Mouse (Mus musculus): ENCODE measurements around the gene H6pd. TPM values are rescaled to one million over a fixed set of nuclear protein-coding genes. Genes with fewer than 3 reads are reported as not detected.
A peak's percentile ranks its signal among the peaks of the same experiment; 100 is the strongest.

The H6pd gene
- polyA plus RNA-seq, 1 experiment from 2014 or later = 38.3 TPM

GRCm38 (mm10) chr4:149986671-149987417, 22.0 kb downstream of the H6pd start:
- no peak for ATAC-seq (ENCODE audit: low read depth)
- 74% methylated on average over 10 of the region's 10 CpGs for WGBS

GRCm38 (mm10) chr4:149983921-149984645, 24.7 kb downstream of the H6pd start:
- Histone ChIP-seq H3K9ac (ENCODE audit: low read length) (no peak overlapping the region), H3K4me2 (ENCODE audit: low read depth, low read length) (no peak overlapping the region), H3K27ac (ENCODE audit: low read length) (no peak overlapping the region), H3K4me3 (ENCODE audit: low read length) (no peak overlapping the region), H3K9me3 (ENCODE audit: control insufficient read depth, low read length) (no peaks in the 10 kb centered on the region), H3K27me3 (ENCODE audit: control insufficient read depth, insufficient read depth, low read depth, low read length) (no peaks in the 10 kb centered on the region), H3K36me3 (ENCODE audit: control insufficient read depth, insufficient read depth, low read length) (peaks cover 6% of the 10 kb centered on the region), H3K4me1 (replicated peaks; ENCODE audit: control insufficient read depth, insufficient read depth, low read length) (peaks cover 14% of the 10 kb centered on the region)
- WGBS = 88% methylated on average over 23 of the region's 23 CpGs
- ATAC-seq (ENCODE audit: low read depth) = no peak

More at GRCm38 (mm10) chr4:149986671-149987417, 22.0 kb downstream of the H6pd start:
- no peak overlapping the region for H3K4me2 ChIP-seq (ENCODE audit: low read depth, low read length)
- no peak overlapping the region for H3K9ac ChIP-seq (ENCODE audit: low read length)
- H3K27ac ChIP-seq (ENCODE audit: low read length) = no peak overlapping the region
- no peak overlapping the region for H3K4me3 ChIP-seq (ENCODE audit: low read length)
- H3K36me3 ChIP-seq (ENCODE audit: control insufficient read depth, insufficient read depth, low read length) = peaks cover 5% of the 10 kb centered on the region; the same call in 1 of the 2 replicates
- H3K27me3 ChIP-seq (ENCODE audit: control insufficient read depth, insufficient read depth, low read depth, low read length) = no peaks in the 10 kb centered on the region
- H3K9me3 ChIP-seq (ENCODE audit: control insufficient read depth, low read length) = no peaks in the 10 kb centered on the region
- peaks cover 33% of the 10 kb centered on the region for H3K4me1 ChIP-seq (replicated peaks; ENCODE audit: control insufficient read depth, insufficient read depth, low read length)

GRCm38 (mm10) chr4:149982154-149982553, 26.7 kb downstream of the H6pd start:
- no peaks in the 10 kb centered on the region for H3K27me3 ChIP-seq (ENCODE audit: control insufficient read depth, insufficient read depth, low read depth, low read length)
- H3K4me1 ChIP-seq (replicated peaks; ENCODE audit: control insufficient read depth, insufficient read depth, low read length) = peaks cover 19% of the 10 kb centered on the region
- no peak overlapping the region for H3K27ac ChIP-seq (ENCODE audit: low read length)
- H3K36me3 ChIP-seq (ENCODE audit: control insufficient read depth, insufficient read depth, low read length) = peaks cover 6% of the 10 kb centered on the region
- H3K9me3 ChIP-seq (ENCODE audit: control insufficient read depth, low read length) = no peaks in the 10 kb centered on the region
- 80% methylated on average over 15 of the region's 15 CpGs for WGBS
- H3K9ac ChIP-seq (ENCODE audit: low read length) = no peak overlapping the region
- no peak for ATAC-seq (ENCODE audit: low read depth)
- no peak overlapping the region for H3K4me2 ChIP-seq (ENCODE audit: low read depth, low read length)
- H3K4me3 ChIP-seq (ENCODE audit: low read length) = no peak overlapping the region

GRCm38 (mm10) chr4:149979819-149980308, 29.0 kb downstream of the H6pd start:
- Histone ChIP-seq H3K27me3 (ENCODE audit: control insufficient read depth, insufficient read depth, low read depth, low read length) (no peaks in the 10 kb centered on the region), H3K27ac (ENCODE audit: low read length) (no peak overlapping the region), H3K9ac (ENCODE audit: low read length) (no peak overlapping the region), H3K4me1 (replicated peaks; ENCODE audit: control insufficient read depth, insufficient read depth, low read length) (peaks cover 19% of the 10 kb centered on the region), H3K9me3 (ENCODE audit: control insufficient read depth, low read length) (no peaks in the 10 kb centered on the region), H3K36me3 (ENCODE audit: control insufficient read depth, insufficient read depth, low read length) (peaks cover 6% of the 10 kb centered on the region), H3K4me3 (ENCODE audit: low read length) (no peak overlapping the region), H3K4me2 (ENCODE audit: low read depth, low read length) (0 out of 2 replicates have a peak overlapping the region, but pooled peaks have one; percentile 30)
- peak; percentile 44; the same call in 1 of the 2 replicates for ATAC-seq (ENCODE audit: low read depth)
- WGBS = 7% methylated on average over 12 of the region's 12 CpGs

- H3K9me3 ChIP-seq (ENCODE audit: control insufficient read depth, low read length) = no peaks in the 10 kb centered on the region
- no peak overlapping the region for H3K4me2 ChIP-seq (ENCODE audit: low read depth, low read length)
- WGBS = 80% methylated on average over 2 of the region's 2 CpGs
- ATAC-seq (ENCODE audit: low read depth) = no peak
- no peak overlapping the region for H3K4me3 ChIP-seq (ENCODE audit: low read length)
- H3K36me3 ChIP-seq (ENCODE audit: control insufficient read depth, insufficient read depth, low read length) = peaks cover 6% of the 10 kb centered on the region
- no peak overlapping the region for H3K9ac ChIP-seq (ENCODE audit: low read length)
- H3K27me3 ChIP-seq (ENCODE audit: control insufficient read depth, insufficient read depth, low read depth, low read length) = no peaks in the 10 kb centered on the region
- no peak overlapping the region for H3K27ac ChIP-seq (ENCODE audit: low read length)
- peaks cover 19% of the 10 kb centered on the region for H3K4me1 ChIP-seq (replicated peaks; ENCODE audit: control insufficient read depth, insufficient read depth, low read length)
Observed at GRCm38 (mm10) chr4:149978820-149979219, 30.0 kb downstream of the H6pd start.

GRCm38 (mm10) chr4:149977801-149978544, 30.9 kb downstream of the H6pd start:
- H3K9me3 ChIP-seq (ENCODE audit: control insufficient read depth, low read length) = no peaks in the 10 kb centered on the region
- no peak overlapping the region for H3K4me3 ChIP-seq (ENCODE audit: low read length)
- H3K36me3 ChIP-seq (ENCODE audit: control insufficient read depth, insufficient read depth, low read length) = peaks cover 6% of the 10 kb centered on the region
- no peak overlapping the region for H3K4me2 ChIP-seq (ENCODE audit: low read depth, low read length)
- no peaks in the 10 kb centered on the region for H3K27me3 ChIP-seq (ENCODE audit: control insufficient read depth, insufficient read depth, low read depth, low read length)
- no peak overlapping the region for H3K27ac ChIP-seq (ENCODE audit: low read length)
- H3K4me1 ChIP-seq (replicated peaks; ENCODE audit: control insufficient read depth, insufficient read depth, low read length) = peaks cover 19% of the 10 kb centered on the region
- H3K9ac ChIP-seq (ENCODE audit: low read length) = 0 out of 2 replicates have a peak overlapping the region, but pooled peaks have one; percentile 11
- 41% methylated on average over 17 of the region's 17 CpGs for whole genome bisulfite sequencing
- ATAC-seq (ENCODE audit: low read depth) = peak; percentile 56

- peaks cover 4% of the 10 kb centered on the region for H3K36me3 ChIP-seq (ENCODE audit: control insufficient read depth, insufficient read depth, low read length)
- H3K9me3 ChIP-seq (ENCODE audit: control insufficient read depth, low read length) = no peaks in the 10 kb centered on the region
- 59% methylated on average over 6 of the region's 6 CpGs for WGBS
- H3K4me3 ChIP-seq (ENCODE audit: low read length) = no peak overlapping the region
- ATAC-seq (ENCODE audit: low read depth) = no peak
- H3K4me2 ChIP-seq (ENCODE audit: low read depth, low read length) = no peak overlapping the region
- no peak overlapping the region for H3K9ac ChIP-seq (ENCODE audit: low read length)
- H3K4me1 ChIP-seq (replicated peaks; ENCODE audit: control insufficient read depth, insufficient read depth, low read length) = peaks cover 19% of the 10 kb centered on the region
- no peak overlapping the region for H3K27ac ChIP-seq (ENCODE audit: low read length)
- no peaks in the 10 kb centered on the region for H3K27me3 ChIP-seq (ENCODE audit: control insufficient read depth, insufficient read depth, low read depth, low read length)
Observed at GRCm38 (mm10) chr4:149977181-149977580, 31.6 kb downstream of the H6pd start.

GRCm38 (mm10) chr4:149975730-149976254, 33.0 kb downstream of the H6pd start:
- ATAC-seq (ENCODE audit: low read depth) = no peak
- 71% methylated on average over 5 of the region's 5 CpGs for WGBS
- no peak overlapping the region for H3K9ac ChIP-seq (ENCODE audit: low read length)
- H3K9me3 ChIP-seq (ENCODE audit: control insufficient read depth, low read length) = no peaks in the 10 kb centered on the region
- no peak overlapping the region for H3K4me2 ChIP-seq (ENCODE audit: low read depth, low read length)
- H3K4me1 ChIP-seq (replicated peaks; ENCODE audit: control insufficient read depth, insufficient read depth, low read length) = peaks cover 19% of the 10 kb centered on the region
- H3K36me3 ChIP-seq (ENCODE audit: control insufficient read depth, insufficient read depth, low read length) = no peaks in the 10 kb centered on the region
- H3K27ac ChIP-seq (ENCODE audit: low read length) = no peak overlapping the region
- H3K27me3 ChIP-seq (ENCODE audit: control insufficient read depth, insufficient read depth, low read depth, low read length) = no peaks in the 10 kb centered on the region
- H3K4me3 ChIP-seq (ENCODE audit: low read length) = no peak overlapping the region
